Mouse (Mus musculus): ENCODE measurements around the gene Shf.

The Shf gene

GRCm38 (mm10) chr2:122368081-122368971 lies 636 bp downstream of the Shf start:
- peak; percentile 74 for DNase-seq (ENCODE audit: low spot score)

GRCm38 (mm10) chr2:122367701-122368080 lies 1.3 kb downstream of the Shf start:
- no peak for DNase-seq (ENCODE audit: low spot score)

- DNase-seq (ENCODE audit: low spot score): peak; percentile 10
Observed at GRCm38 (mm10) chr2:122367181-122367580, 1.8 kb downstream of the Shf start.

DNA sequence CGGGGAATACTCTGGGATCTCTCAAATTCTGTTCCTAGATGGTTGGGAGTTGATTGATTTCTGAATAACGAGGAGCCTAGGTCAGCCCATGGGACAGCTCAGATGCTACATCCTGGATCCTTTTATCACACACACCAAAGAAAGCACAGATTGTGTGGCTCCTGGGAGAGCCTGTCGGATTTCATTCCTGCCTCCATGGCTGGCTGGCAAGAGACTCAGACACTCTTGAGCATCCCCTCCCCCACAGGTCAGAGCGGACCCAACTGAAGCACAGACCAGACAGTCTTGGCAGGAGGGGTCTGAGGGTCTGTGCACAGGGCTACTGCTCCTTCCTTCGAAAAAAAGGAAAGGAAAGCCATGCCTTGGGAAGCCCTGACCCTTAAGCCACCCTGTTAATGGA lies 2.3 kb downstream of the Shf start:
- peak; percentile 53 for DNase-seq (ENCODE audit: low spot score)

- no peak for DNase-seq (ENCODE audit: low spot score)
Observed at GRCm38 (mm10) chr2:122366039-122366438, 2.9 kb downstream of the Shf start.

DNA sequence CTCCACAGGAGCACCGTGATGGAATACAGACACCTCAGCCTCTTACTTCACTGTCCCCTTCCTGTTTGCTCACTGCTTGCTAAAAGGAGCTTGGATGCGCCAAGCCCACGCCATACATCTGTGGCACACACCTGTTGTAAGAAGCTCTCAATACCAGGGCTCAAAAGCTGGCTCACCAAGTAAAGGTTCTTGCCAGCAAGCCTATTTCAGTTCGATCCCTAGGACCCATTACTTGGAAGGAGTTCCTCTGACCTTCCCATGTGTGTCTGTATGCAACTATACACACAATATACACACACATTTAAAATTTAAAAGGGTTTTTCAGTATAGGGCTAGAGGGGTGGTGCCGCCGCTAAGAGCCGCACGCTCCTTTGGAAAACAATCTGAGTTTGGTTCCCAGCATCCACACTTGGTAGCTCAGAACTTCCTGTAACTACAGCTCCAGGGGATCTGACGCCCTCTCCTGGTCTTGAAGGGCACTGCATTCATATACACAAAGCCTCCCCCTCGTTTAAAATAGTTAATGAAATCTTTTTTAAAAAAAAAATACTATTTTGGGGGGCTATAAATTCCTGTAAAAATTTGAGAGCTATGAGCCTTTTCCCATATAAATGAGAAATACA lies 3.6 kb downstream of the Shf start:
- DNase-seq (ENCODE audit: low spot score): no peak

DNA sequence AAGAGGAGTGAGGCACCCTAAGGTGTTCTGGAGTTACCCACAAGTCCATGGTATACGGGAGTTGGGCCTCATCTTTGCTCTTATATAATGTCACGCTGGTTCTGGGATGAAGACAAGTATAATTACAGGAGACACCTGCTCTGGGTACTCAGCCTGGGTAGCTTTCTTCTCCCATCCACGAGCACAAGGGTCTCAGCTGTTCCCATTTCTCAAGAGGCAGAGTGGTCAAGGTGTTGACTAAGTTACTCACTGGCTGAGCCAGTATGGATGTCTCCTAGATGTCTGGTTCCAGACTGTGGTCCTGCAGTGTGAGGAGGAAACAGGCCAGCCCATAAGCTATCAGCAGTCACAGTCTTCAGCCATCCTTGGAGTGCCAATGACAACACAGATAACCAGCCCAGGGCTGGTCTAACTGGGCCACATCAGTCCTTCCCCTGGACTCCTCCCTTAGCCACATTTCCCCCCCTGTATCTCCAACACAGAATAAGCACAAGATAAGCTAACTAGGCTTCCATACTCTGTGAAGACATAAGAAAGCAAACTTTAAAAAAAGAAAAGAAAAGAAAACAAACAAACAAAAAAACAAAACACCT lies 4.5 kb downstream of the Shf start:
- DNase-seq (ENCODE audit: low spot score): no peak

- DNase-seq (ENCODE audit: low spot score): no peak
Observed at GRCm38 (mm10) chr2:122362622-122363523, 6.1 kb downstream of the Shf start.

DNA sequence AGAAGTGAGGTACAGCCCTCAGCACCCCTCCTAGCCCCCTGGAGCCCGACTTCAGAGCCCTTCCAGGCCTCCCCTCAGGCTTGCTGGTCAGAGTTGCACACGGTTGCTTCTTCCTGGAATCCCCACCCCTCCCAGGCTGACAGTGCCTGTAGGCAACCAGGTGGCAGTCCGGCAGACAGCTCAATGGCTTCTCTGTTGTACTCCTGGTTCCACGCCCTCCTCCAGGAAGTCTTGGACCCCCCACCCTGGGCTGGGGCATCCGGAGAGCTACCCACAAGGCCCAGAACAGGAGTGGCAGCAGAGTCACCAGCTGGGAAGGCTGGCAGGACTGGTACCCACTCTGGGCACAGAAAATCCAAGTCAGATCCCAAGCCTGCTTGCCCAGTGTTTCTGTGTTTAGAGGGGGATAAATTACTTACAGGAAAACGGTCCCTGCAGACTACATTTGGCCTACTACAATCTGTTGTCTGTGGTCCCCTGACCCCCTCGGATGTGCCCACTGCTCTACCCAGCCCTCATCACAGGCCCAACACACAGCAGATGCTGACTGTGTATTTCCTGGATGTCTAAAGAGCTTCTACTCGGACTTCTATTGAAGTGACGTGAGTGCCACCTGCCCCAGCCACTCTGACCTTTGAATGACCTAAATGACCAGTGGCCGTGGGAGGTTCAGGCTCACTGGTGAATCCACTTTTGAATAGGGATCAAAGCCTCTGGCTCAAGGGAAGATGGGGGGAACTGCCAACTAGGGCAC lies 6.9 kb downstream of the Shf start:
- DNase-seq (ENCODE audit: low spot score): no peak

GRCm38 (mm10) chr2:122361181-122361580 lies 7.8 kb downstream of the Shf start:
- DNase-seq (ENCODE audit: low spot score): no peak

DNA sequence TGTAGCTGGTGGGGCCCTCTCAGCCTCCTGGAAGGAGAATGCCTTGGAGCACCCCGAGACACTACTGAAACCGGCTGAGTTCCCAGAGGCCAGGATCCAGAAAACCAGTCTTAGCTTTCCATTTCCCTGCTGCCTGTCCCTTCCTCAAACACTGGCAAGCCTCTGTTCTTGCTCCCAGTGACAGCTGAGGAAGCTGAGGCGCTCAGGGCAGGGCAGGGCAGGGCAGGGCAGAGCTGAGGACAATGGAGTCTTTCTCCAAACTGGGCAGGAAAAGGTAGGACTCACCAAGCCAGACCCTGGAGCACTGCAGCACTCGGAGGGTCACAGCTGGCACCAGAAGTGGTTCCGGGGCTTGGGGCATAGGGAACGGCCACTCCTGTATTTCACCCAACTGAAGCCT lies 8.7 kb downstream of the Shf start:
- DNase-seq (ENCODE audit: low spot score): no peak

GRCm38 (mm10) chr2:122356187-122356586 lies 12.8 kb downstream of the Shf start:
- DNase-seq (ENCODE audit: low spot score): no peak

DNA sequence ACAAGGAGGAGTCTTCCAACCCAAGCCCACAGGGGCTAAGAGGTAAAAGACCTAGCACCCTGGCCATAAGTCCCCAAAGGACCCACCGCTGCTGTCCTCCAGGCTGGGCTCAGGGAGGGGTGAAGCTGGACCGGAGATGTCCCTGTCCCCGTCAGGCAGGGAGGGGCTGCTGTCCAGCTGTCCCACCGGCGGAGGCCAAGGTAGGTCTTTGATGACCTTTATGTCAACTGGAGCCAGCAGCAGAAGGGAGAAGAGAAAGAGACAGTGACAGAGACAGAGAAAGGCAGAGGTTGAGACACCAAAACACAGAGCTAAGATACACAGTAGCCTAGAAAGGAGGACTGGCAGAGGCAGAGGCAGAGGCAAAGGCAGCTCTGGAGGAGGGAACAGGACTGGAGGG lies 13.6 kb downstream of the Shf start:
- DNase-seq (ENCODE audit: low spot score): no peak

DNA sequence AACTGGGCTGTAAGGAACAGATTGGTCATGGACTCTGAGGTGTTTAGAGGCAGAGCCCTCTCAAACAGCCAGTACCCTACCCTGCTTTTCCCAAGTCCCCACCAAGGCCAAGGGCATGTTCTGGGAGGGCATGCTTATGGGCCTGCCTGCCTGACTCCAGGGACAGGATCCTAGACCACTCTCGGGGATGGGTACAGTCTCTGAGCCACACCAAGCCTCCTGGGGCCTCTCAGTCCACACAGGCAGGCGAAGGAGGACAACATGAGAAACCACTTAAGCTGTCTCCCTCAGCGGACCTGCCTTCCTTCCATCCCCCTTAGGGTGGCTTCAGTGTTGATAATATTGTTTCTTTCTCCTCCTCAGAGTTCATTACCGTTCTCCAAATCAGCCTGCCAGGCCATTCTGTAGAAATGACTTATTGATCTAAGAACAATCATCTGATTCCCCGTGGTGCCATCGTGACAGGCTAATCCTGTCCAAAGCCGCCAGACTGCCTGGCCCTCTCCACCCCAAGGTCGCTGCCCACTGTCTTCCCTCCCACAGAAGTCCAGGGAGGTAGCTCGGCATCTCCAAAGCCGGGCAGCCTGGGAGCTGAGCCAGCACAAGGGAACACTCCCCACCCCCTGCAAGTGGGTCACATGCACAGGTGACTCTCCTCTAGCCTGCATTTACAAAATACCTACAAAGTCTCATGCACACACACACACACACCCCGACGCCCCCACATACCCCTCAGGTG lies 14.6 kb downstream of the Shf start:
- no peak for DNase-seq (ENCODE audit: low spot score)

- no peak for DNase-seq (ENCODE audit: low spot score)
Observed at GRCm38 (mm10) chr2:122353765-122354164, 15.2 kb downstream of the Shf start.

DNA sequence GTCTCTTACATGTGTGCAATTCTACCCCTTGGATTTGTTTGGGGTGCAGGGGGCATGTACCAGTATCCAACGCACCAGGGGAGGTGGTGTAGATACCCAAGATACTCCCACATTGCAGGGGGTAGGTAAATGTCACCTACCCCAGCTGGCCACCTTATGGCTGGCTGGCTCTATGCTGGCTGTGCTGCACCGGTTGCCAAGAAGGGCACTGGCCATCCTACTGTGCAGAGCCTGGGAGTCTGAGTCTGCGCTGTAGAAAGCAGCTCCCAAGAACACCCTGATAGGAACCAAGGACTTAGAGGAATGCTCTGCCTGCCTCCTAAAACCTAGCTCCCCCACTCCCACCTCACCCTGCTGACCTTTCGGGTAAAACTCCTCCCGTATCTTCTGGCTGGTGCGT lies 16.0 kb downstream of the Shf start:
- DNase-seq (ENCODE audit: low spot score): no peak

- peak; percentile 8 for DNase-seq (ENCODE audit: low spot score)
Observed at GRCm38 (mm10) chr2:122351931-122352329, 17.0 kb downstream of the Shf start.

GRCm38 (mm10) chr2:122351156-122351930 lies 17.6 kb downstream of the Shf start:
- DNase-seq (ENCODE audit: low spot score): no peak

DNA sequence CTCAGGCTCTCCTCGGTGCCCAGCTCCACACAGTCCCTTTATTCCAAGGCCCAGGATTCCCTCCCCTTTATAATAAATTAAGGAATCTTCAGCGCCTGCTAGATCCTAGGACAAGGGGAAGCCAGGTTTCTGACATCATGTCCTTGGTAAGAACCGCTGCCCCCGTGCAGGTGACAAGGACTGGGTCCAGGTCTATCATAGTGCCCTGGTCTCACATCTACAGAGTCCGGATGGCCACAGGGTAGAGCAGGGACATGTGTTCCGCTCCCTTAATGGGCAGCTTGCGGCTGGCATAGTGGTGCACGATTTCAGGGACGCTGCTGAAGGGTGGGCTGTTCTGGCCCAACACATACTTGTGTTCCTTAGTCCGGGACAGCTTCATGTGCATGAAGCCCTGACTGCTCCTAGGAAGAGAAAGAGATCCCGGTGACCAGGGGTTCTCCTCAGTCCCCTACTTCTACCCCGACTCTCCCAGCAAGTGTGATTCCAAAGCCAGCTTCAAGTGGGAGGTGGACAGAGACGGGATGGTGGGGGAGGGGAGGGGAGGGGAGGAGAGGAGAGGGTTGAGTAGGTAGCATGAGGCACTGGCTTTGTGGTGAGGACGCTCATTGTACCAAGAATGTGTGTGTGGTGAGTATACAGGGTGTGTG lies 19.7 kb downstream of the Shf start:
- peak; percentile 69 for DNase-seq (ENCODE audit: low spot score)

Measured in embryo, embryonic 10.5 days (tissue).